Comparison of ENCODE assay signal across 15 mouse cellular contexts in genomic region chr13:29504861-29505568, GRCm38 (mm10).
DNase-seq lines count a peak whose midpoint lies in the region; ATAC-seq and TF ChIP-seq lines count a peak whose summit lies in the region.
"Had no signal": no experiment of that assay in that cellular context is flagged by ENCODE, and none has a peak within 500 bp of the region (broad histone marks: within the 10 kb centered on the region; RNA-seq: fewer than 3 reads in every experiment).

No protein-coding gene starts in this region.

- peak; percentile 48; the same call in 1 of the 2 replicates for ATAC-seq in lung, postnatal 0 days
- 0 out of 2 replicates have a peak, but pooled peaks have one; percentile 29 for ATAC-seq in embryonic facial prominence, embryonic 15.5 days (ENCODE audit: insufficient number of reproducible peaks, low FRiP score, low TSS enrichment, low read depth)
- ATAC-seq in stomach, embryonic 15.5 days (ENCODE audit: insufficient read depth, low FRiP score, low read depth) = peak; percentile 70

- H3K36me3 ChIP-seq in lung, postnatal 0 days (ENCODE audit: insufficient read depth, low read length) = no peaks in the 10 kb centered on the region
- no peaks in the 10 kb centered on the region for H3K36me3 ChIP-seq in embryonic facial prominence, embryonic 15.5 days
- no peaks in the 10 kb centered on the region for H3K36me3 ChIP-seq in stomach, embryonic 15.5 days
- H3K36me3 ChIP-seq: limb, embryonic 15.5 days had no signal

- no peak overlapping the region for H3K9ac ChIP-seq in lung, postnatal 0 days (replicated peaks; ENCODE audit: low read depth)
- H3K9ac ChIP-seq in embryonic facial prominence, embryonic 15.5 days = no peak overlapping the region
- no peak overlapping the region for H3K9ac ChIP-seq in stomach, embryonic 15.5 days
- H3K9ac ChIP-seq: limb, embryonic 15.5 days had no signal

- H3K4me3 ChIP-seq in gastrocnemius, adult 2 months = no peak overlapping the region
- H3K4me3 ChIP-seq in lung, postnatal 0 days (ENCODE audit: low read depth, low read length) = no peak overlapping the region
- no peak overlapping the region for H3K4me3 ChIP-seq in lung, adult 2 months (replicated peaks; ENCODE audit: extremely low read depth, low read depth, low read length)
- H3K4me3 ChIP-seq in embryonic facial prominence, embryonic 15.5 days (replicated peaks) = no peak overlapping the region
- no peak overlapping the region for H3K4me3 ChIP-seq in stomach, embryonic 15.5 days (replicated peaks)
- H3K4me3 ChIP-seq: erythroblast, embryonic 14.5 days; limb, embryonic 15.5 days had no signal

- intact Hi-C loops in gastrocnemius, adult 2 months (cut with DNase I) = no loop called here

- TF ChIP-seq EP300 in lung, postnatal 0 days (IDR thresholded peaks at IDR 0.05) = no peak

- no peaks in the 10 kb centered on the region for H3K9me3 ChIP-seq in lung, postnatal 0 days (ENCODE audit: low read length)
- H3K9me3 ChIP-seq in embryonic facial prominence, embryonic 15.5 days (replicated peaks) = no peaks in the 10 kb centered on the region
- no peaks in the 10 kb centered on the region for H3K9me3 ChIP-seq in stomach, embryonic 15.5 days
- H3K9me3 ChIP-seq: limb, embryonic 15.5 days had no signal

- no peaks in the 10 kb centered on the region for H3K27me3 ChIP-seq in lung, postnatal 0 days (replicated peaks; ENCODE audit: insufficient read depth, low read length)
- no peaks in the 10 kb centered on the region for H3K27me3 ChIP-seq in embryonic facial prominence, embryonic 15.5 days
- H3K27me3 ChIP-seq in stomach, embryonic 15.5 days (replicated peaks) = no peaks in the 10 kb centered on the region
- H3K27me3 ChIP-seq: limb, embryonic 15.5 days had no signal

- no peak for TF ChIP-seq POLR2A in lung, adult 2 months (IDR thresholded peaks at IDR 0.05; ENCODE audit: borderline replicate concordance, extremely low read depth, low read depth, low read length)

- no peaks in the 10 kb centered on the region for H3K4me1 ChIP-seq in lung, postnatal 0 days (ENCODE audit: insufficient read depth, low read depth, low read length)
- H3K4me1 ChIP-seq in lung, adult 2 months (ENCODE audit: control insufficient read depth, insufficient read depth, low read length) = peaks cover 14% of the 10 kb centered on the region
- no peaks in the 10 kb centered on the region for H3K4me1 ChIP-seq in embryonic facial prominence, embryonic 15.5 days
- H3K4me1 ChIP-seq in stomach, embryonic 15.5 days = no peaks in the 10 kb centered on the region

- peak overlapping the region; percentile 46; the same call in 1 of the 2 replicates for H3K27ac ChIP-seq in gastrocnemius, adult 2 months
- 0 out of 2 replicates have a peak overlapping the region, but pooled peaks have one; percentile 14 for H3K27ac ChIP-seq in lung, postnatal 0 days (ENCODE audit: low read length)
- H3K27ac ChIP-seq in embryonic facial prominence, embryonic 15.5 days (replicated peaks) = no peak overlapping the region
- H3K27ac ChIP-seq in stomach, embryonic 15.5 days = no peak overlapping the region
- H3K27ac ChIP-seq: limb, embryonic 15.5 days had no signal

- no peak overlapping the region for H3K4me2 ChIP-seq in lung, postnatal 0 days (replicated peaks; ENCODE audit: low read depth, low read length)
- H3K4me2 ChIP-seq in embryonic facial prominence, embryonic 15.5 days (replicated peaks) = no peak overlapping the region
- H3K4me2 ChIP-seq in stomach, embryonic 15.5 days = no peak overlapping the region
- H3K4me2 ChIP-seq: limb, embryonic 15.5 days had no signal

- DNase-seq in gastrocnemius, adult 2 months = no peak
- no peak for DNase-seq in gastrocnemius, postnatal 4 days (ENCODE audit: low spot score in 2 of 2)
- DNase-seq in lung, postnatal 0 days (ENCODE audit: low spot score) = peak; percentile 31
- no peak for DNase-seq in lung, adult 2 months
- no peak for DNase-seq in embryo, embryonic 10.5 days (ENCODE audit: low spot score)
- DNase-seq in right cerebral cortex, postnatal 25 days = no peak
- DNase-seq: cerebellum, adult 11 months; gastrocnemius, postnatal 14 days; layer of hippocampus, adult 9-11 months; spleen, adult 18-20 months; thymus, postnatal 4 days had no signal

- WGBS in lung, postnatal 0 days = 47% methylated on average over 4 of the region's 4 CpGs
- WGBS in lung, adult 2 months = 34% methylated on average over 4 of the region's 4 CpGs
- WGBS in embryonic facial prominence, embryonic 15.5 days = 66% methylated on average over 4 of the region's 4 CpGs
- 41% methylated on average over 4 of the region's 4 CpGs for WGBS in stomach, embryonic 15.5 days

- no peak for TF ChIP-seq CTCF in gastrocnemius, adult 2 months (IDR thresholded peaks at IDR 0.05)
- TF ChIP-seq CTCF in lung, postnatal 0 days (IDR thresholded peaks at IDR 0.05) = no peak
- TF ChIP-seq CTCF in lung, adult 2 months (IDR thresholded peaks at IDR 0.05; ENCODE audit: insufficient read depth, low read length) = no peak

Comparison
In these comparisons a context has a peak if more than half of its experiments do, and no peak if none do; other contexts are left out.
1. H3K27ac ChIP-seq: peak in gastrocnemius, adult 2 months (single experiment) and lung, postnatal 0 days (single experiment); none in embryonic facial prominence, embryonic 15.5 days (single experiment) and stomach, embryonic 15.5 days (single experiment).
2. Peak in every context shown above with its lines, with median percentiles within 50 percentile points of each other: ATAC-seq.